Mouse (Mus musculus): Measurements from ENCODE around the gene Actl7a. TPM values are rescaled to one million over a fixed set of nuclear protein-coding genes. Genes with fewer than 3 reads are reported as not detected.

The Actl7a gene
- polyA plus RNA-seq (2012; rRNA removed) (not detected in 2 replicates), polyA plus RNA-seq (2014; fragmentation: Nextera tagmentation; extraction: Ambion mirVana) (0.12 TPM in 1 of 2 replicates, not detected in the other)

GRCm38 (mm10) chr4:56743363-56744195 lies at the start of gene Actl7a:
Gene Actl7a, plus strand, starts transcription at chr4:56743413.
- Histone ChIP-seq H3K9me3 (ENCODE audit: control insufficient read depth, low read length) (no peaks in the 10 kb centered on the region), H3K9ac (ENCODE audit: low read depth, low read length, severe bottlenecking) (no peak within 1 kb of the TSS), H3K4me2 (replicated peaks; ENCODE audit: low read depth, low read length, severe bottlenecking) (no peak within 1 kb of the TSS), H3K27me3 (ENCODE audit: control insufficient read depth, insufficient read depth, low read length) (no peaks in the 10 kb centered on the region), H3K27ac (replicated peaks; ENCODE audit: low read depth, low read length) (no peak within 1 kb of the TSS), H3K4me1 (ENCODE audit: control insufficient read depth, insufficient read depth, low read length) (no peaks in the 10 kb centered on the region), H3K4me3 (replicated peaks; ENCODE audit: low read length) (no peak within 1 kb of the TSS), H3K36me3 (ENCODE audit: control insufficient read depth, insufficient read depth, low read length) (peaks cover 33% of the 10 kb centered on the region)
- ATAC-seq (ENCODE audit: low FRiP score, low read depth) = no peak; the same call in 1 of the 2 replicates
- 95% methylated on average over 21 of the region's 21 CpGs for WGBS
- no peak for DNase-seq (ENCODE audit: low spot score)
- no peak for TF ChIP-seq POLR2A (IDR thresholded peaks at IDR 0.05; ENCODE audit: borderline replicate concordance, extremely low read depth, insufficient read depth, insufficient read length)

GRCm38 (mm10) chr4:56696401-56696800 lies 46.8 kb upstream of the Actl7a start:
- H3K36me3 ChIP-seq (ENCODE audit: control insufficient read depth, insufficient read depth, low read length) = no peaks in the 10 kb centered on the region
- 80% methylated on average over 7 of the region's 7 CpGs for WGBS
- H3K27ac ChIP-seq (replicated peaks; ENCODE audit: low read depth, low read length) = no peak overlapping the region
- H3K9me3 ChIP-seq (ENCODE audit: control insufficient read depth, low read length) = no peaks in the 10 kb centered on the region
- no peak overlapping the region for H3K9ac ChIP-seq (ENCODE audit: low read depth, low read length, severe bottlenecking)
- H3K27me3 ChIP-seq (ENCODE audit: control insufficient read depth, insufficient read depth, low read length) = no peaks in the 10 kb centered on the region
- H3K4me2 ChIP-seq (replicated peaks; ENCODE audit: low read depth, low read length, severe bottlenecking) = no peak overlapping the region
- ATAC-seq (ENCODE audit: low FRiP score, low read depth) (no peak), DNase-seq (ENCODE audit: low spot score) (no peak)
- H3K4me3 ChIP-seq (replicated peaks; ENCODE audit: low read length) = no peak overlapping the region
- no peaks in the 10 kb centered on the region for H3K4me1 ChIP-seq (ENCODE audit: control insufficient read depth, insufficient read depth, low read length)
- TF ChIP-seq POLR2A (IDR thresholded peaks at IDR 0.05; ENCODE audit: borderline replicate concordance, extremely low read depth, insufficient read depth, insufficient read length) = no peak

GRCm38 (mm10) chr4:56698671-56699070 lies 44.5 kb upstream of the Actl7a start:
- Histone ChIP-seq H3K4me2 (replicated peaks; ENCODE audit: low read depth, low read length, severe bottlenecking) (no peak overlapping the region), H3K4me1 (ENCODE audit: control insufficient read depth, insufficient read depth, low read length) (no peaks in the 10 kb centered on the region), H3K4me3 (replicated peaks; ENCODE audit: low read length) (no peak overlapping the region), H3K27me3 (ENCODE audit: control insufficient read depth, insufficient read depth, low read length) (no peaks in the 10 kb centered on the region), H3K27ac (replicated peaks; ENCODE audit: low read depth, low read length) (no peak overlapping the region), H3K9me3 (ENCODE audit: control insufficient read depth, low read length) (no peaks in the 10 kb centered on the region), H3K9ac (ENCODE audit: low read depth, low read length, severe bottlenecking) (no peak overlapping the region), H3K36me3 (ENCODE audit: control insufficient read depth, insufficient read depth, low read length) (no peaks in the 10 kb centered on the region)
- no peak for ATAC-seq (ENCODE audit: low FRiP score, low read depth)
- TF ChIP-seq POLR2A (IDR thresholded peaks at IDR 0.05; ENCODE audit: borderline replicate concordance, extremely low read depth, insufficient read depth, insufficient read length) = no peak
- 57% methylated on average over 5 of the region's 5 CpGs for WGBS
- DNase-seq (ENCODE audit: low spot score) = no peak

GRCm38 (mm10) chr4:56702234-56702633 lies 41.0 kb upstream of the Actl7a start:
- WGBS = 36% methylated on average over 10 of the region's 10 CpGs
- Histone ChIP-seq H3K36me3 (ENCODE audit: control insufficient read depth, insufficient read depth, low read length) (no peaks in the 10 kb centered on the region), H3K27me3 (ENCODE audit: control insufficient read depth, insufficient read depth, low read length) (no peaks in the 10 kb centered on the region), H3K9me3 (ENCODE audit: control insufficient read depth, low read length) (no peaks in the 10 kb centered on the region), H3K4me1 (ENCODE audit: control insufficient read depth, insufficient read depth, low read length) (no peaks in the 10 kb centered on the region), H3K9ac (ENCODE audit: low read depth, low read length, severe bottlenecking) (no peak overlapping the region), H3K27ac (replicated peaks; ENCODE audit: low read depth, low read length) (no peak overlapping the region), H3K4me3 (replicated peaks; ENCODE audit: low read length) (no peak overlapping the region), H3K4me2 (replicated peaks; ENCODE audit: low read depth, low read length, severe bottlenecking) (no peak overlapping the region)
- no peak for DNase-seq (ENCODE audit: low spot score)
- TF ChIP-seq POLR2A (IDR thresholded peaks at IDR 0.05; ENCODE audit: borderline replicate concordance, extremely low read depth, insufficient read depth, insufficient read length) = no peak
- no peak for ATAC-seq (ENCODE audit: low FRiP score, low read depth)

- WGBS = 83% methylated on average over 3 of the region's 3 CpGs
- no peak overlapping the region for H3K9ac ChIP-seq (ENCODE audit: low read depth, low read length, severe bottlenecking)
- H3K9me3 ChIP-seq (ENCODE audit: control insufficient read depth, low read length) = no peaks in the 10 kb centered on the region
- no peak overlapping the region for H3K4me2 ChIP-seq (replicated peaks; ENCODE audit: low read depth, low read length, severe bottlenecking)
- ATAC-seq (ENCODE audit: low FRiP score, low read depth) (no peak), DNase-seq (ENCODE audit: low spot score) (no peak)
- H3K27me3 ChIP-seq (ENCODE audit: control insufficient read depth, insufficient read depth, low read length) = no peaks in the 10 kb centered on the region
- TF ChIP-seq POLR2A (IDR thresholded peaks at IDR 0.05; ENCODE audit: borderline replicate concordance, extremely low read depth, insufficient read depth, insufficient read length) = no peak
- H3K27ac ChIP-seq (replicated peaks; ENCODE audit: low read depth, low read length) = no peak overlapping the region
- 0 out of 2 replicates have a peak, but pooled peaks cover 5% of the 10 kb centered on the region for H3K4me1 ChIP-seq (ENCODE audit: control insufficient read depth, insufficient read depth, low read length)
- H3K4me3 ChIP-seq (replicated peaks; ENCODE audit: low read length) = no peak overlapping the region
- no peaks in the 10 kb centered on the region for H3K36me3 ChIP-seq (ENCODE audit: control insufficient read depth, insufficient read depth, low read length)
Observed at GRCm38 (mm10) chr4:56713155-56713554, 30.1 kb upstream of the Actl7a start.
